Mouse (Mus musculus): ENCODE measurements around the gene Xrcc5. TPM values are rescaled to one million over a fixed set of nuclear protein-coding genes. Genes with fewer than 3 reads are reported as not detected.

Gene Xrcc5
- total RNA-seq, 1 experiment from 2014 or later: 21.9 TPM

GRCm38 (mm10) chr1:72374049-72374448, 66.8 kb downstream of the Xrcc5 start:
- ATAC-seq (ENCODE audit: extremely low read depth, insufficient number of reproducible peaks, low FRiP score, poor library complexity, severe bottlenecking): no peak

- no peak for ATAC-seq (ENCODE audit: extremely low read depth, insufficient number of reproducible peaks, low FRiP score, poor library complexity, severe bottlenecking)
Measured at GRCm38 (mm10) chr1:72378151-72378550, 70.9 kb downstream of the Xrcc5 start.

GRCm38 (mm10) chr1:72379752-72380353, 72.6 kb downstream of the Xrcc5 start:
- no peak for ATAC-seq (ENCODE audit: extremely low read depth, insufficient number of reproducible peaks, low FRiP score, poor library complexity, severe bottlenecking)

- no peak for ATAC-seq (ENCODE audit: extremely low read depth, insufficient number of reproducible peaks, low FRiP score, poor library complexity, severe bottlenecking)
Measured at GRCm38 (mm10) chr1:72380544-72380943, 73.3 kb downstream of the Xrcc5 start.

GRCm38 (mm10) chr1:72383056-72383455, 75.8 kb downstream of the Xrcc5 start:
- ATAC-seq (ENCODE audit: extremely low read depth, insufficient number of reproducible peaks, low FRiP score, poor library complexity, severe bottlenecking): no peak

- no peak for ATAC-seq (ENCODE audit: extremely low read depth, insufficient number of reproducible peaks, low FRiP score, poor library complexity, severe bottlenecking)
Measured at GRCm38 (mm10) chr1:72383651-72384050, 76.4 kb downstream of the Xrcc5 start.

- ATAC-seq (ENCODE audit: extremely low read depth, insufficient number of reproducible peaks, low FRiP score, poor library complexity, severe bottlenecking): no peak
Measured at GRCm38 (mm10) chr1:72390420-72390819, 83.2 kb downstream of the Xrcc5 start.

- ATAC-seq (ENCODE audit: extremely low read depth, insufficient number of reproducible peaks, low FRiP score, poor library complexity, severe bottlenecking): no peak
Measured at GRCm38 (mm10) chr1:72399720-72400401, 92.6 kb downstream of the Xrcc5 start.

GRCm38 (mm10) chr1:72400616-72401015, 93.4 kb downstream of the Xrcc5 start:
- ATAC-seq (ENCODE audit: extremely low read depth, insufficient number of reproducible peaks, low FRiP score, poor library complexity, severe bottlenecking): no peak

GRCm38 (mm10) chr1:72401331-72402069, 94.3 kb downstream of the Xrcc5 start:
- ATAC-seq (ENCODE audit: extremely low read depth, insufficient number of reproducible peaks, low FRiP score, poor library complexity, severe bottlenecking): no peak

- no peak for ATAC-seq (ENCODE audit: extremely low read depth, insufficient number of reproducible peaks, low FRiP score, poor library complexity, severe bottlenecking)
Measured at GRCm38 (mm10) chr1:72406505-72407079, 99.4 kb downstream of the Xrcc5 start.

GRCm38 (mm10) chr1:72409936-72410335, 102.7 kb downstream of the Xrcc5 start:
- ATAC-seq (ENCODE audit: extremely low read depth, insufficient number of reproducible peaks, low FRiP score, poor library complexity, severe bottlenecking): no peak

- ATAC-seq (ENCODE audit: extremely low read depth, insufficient number of reproducible peaks, low FRiP score, poor library complexity, severe bottlenecking): no peak
Measured at GRCm38 (mm10) chr1:72411108-72411507, 103.9 kb downstream of the Xrcc5 start.

GRCm38 (mm10) chr1:72413205-72413604, 106.0 kb downstream of the Xrcc5 start:
- ATAC-seq (ENCODE audit: extremely low read depth, insufficient number of reproducible peaks, low FRiP score, poor library complexity, severe bottlenecking): no peak

- no peak for ATAC-seq (ENCODE audit: extremely low read depth, insufficient number of reproducible peaks, low FRiP score, poor library complexity, severe bottlenecking)
Measured at GRCm38 (mm10) chr1:72414133-72414532, 106.9 kb downstream of the Xrcc5 start.

- no peak for ATAC-seq (ENCODE audit: extremely low read depth, insufficient number of reproducible peaks, low FRiP score, poor library complexity, severe bottlenecking)
Measured at GRCm38 (mm10) chr1:72414561-72415253, 107.5 kb downstream of the Xrcc5 start.

GRCm38 (mm10) chr1:72418744-72419655, 111.8 kb downstream of the Xrcc5 start:
- ATAC-seq (ENCODE audit: extremely low read depth, insufficient number of reproducible peaks, low FRiP score, poor library complexity, severe bottlenecking): no peak

GRCm38 (mm10) chr1:72420220-72420619, 113.0 kb downstream of the Xrcc5 start:
- ATAC-seq (ENCODE audit: extremely low read depth, insufficient number of reproducible peaks, low FRiP score, poor library complexity, severe bottlenecking): no peak

Data from neutrophil, adult 5-6 weeks (primary cell).